Mouse (Mus musculus): ENCODE data around the gene Sec16b.

Sec16b gene

DNA sequence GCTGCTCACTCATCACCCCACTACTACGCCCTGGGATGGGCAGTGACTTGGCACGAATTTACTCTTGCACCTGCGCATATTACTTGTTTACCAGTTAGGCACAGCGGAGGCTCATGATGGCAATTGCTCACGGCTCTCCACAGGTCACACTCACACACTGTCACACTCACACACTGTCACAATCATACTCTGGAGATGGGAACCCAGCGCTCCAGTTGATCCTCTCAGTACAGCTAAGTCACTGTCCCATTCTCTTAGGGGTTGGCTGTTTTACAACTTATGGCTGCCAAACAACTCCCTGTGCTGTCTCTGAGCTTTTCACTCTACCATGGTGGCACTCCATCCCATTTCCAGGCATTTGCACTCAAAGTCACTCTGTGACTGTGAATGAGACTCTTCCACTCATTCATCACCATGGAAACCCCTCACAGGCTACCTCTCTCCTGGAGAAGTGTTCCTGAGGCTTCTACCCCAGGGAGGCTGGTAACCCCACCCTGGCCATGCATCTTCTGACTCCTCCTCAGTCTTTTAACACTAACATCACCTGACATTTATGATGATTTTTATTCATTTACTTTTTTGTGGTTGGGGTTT, 5.1 kb upstream of the Sec16b start:
- Histone ChIP-seq H3K4me3 (replicated peaks; ENCODE audit: low read length) (no peak overlapping the region), H3K9me3 (ENCODE audit: low read length) (peaks cover 11% of the 10 kb centered on the region), H3K4me1 (replicated peaks; ENCODE audit: low read depth, low read length) (no peaks in the 10 kb centered on the region), H3K36me3 (ENCODE audit: insufficient read depth, low read length) (no peaks in the 10 kb centered on the region), H3K27me3 (ENCODE audit: insufficient read depth, low read length) (no peaks in the 10 kb centered on the region)
- TF ChIP-seq NANOG (IDR thresholded peaks at IDR 0.05; ENCODE audit: borderline replicate concordance, low read length), result no peak
- no peak for TF ChIP-seq CTCF (conservative IDR thresholded peaks at IDR 0.05; ENCODE audit: low read length)
- TF ChIP-seq POU5F1 (IDR thresholded peaks at IDR 0.05; ENCODE audit: borderline replicate concordance, low read length), result no peak

DNA sequence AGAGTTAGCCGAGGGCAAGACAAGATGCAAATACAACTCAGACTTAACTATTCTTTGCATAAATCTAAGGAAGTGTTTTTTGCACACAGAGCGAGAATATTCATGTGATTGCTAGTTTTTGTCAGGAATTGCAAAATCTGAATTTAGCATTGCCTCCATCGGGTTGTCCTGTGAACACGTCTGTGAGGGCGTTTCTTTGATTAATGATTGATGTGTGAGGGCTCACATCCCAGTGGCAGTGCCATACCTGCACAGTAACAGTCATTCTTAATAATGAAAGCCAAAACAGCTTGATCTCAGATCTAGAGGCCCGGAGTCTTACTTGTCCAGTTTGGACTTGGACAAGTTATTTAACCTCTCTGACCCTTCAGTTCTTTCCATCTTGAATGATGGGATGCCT, 3.5 kb upstream of the Sec16b start:
- H3K9me3 ChIP-seq (ENCODE audit: low read length), result peaks cover 11% of the 10 kb centered on the region
- no peak for TF ChIP-seq NANOG (IDR thresholded peaks at IDR 0.05; ENCODE audit: borderline replicate concordance, low read length)
- TF ChIP-seq POU5F1 (IDR thresholded peaks at IDR 0.05; ENCODE audit: borderline replicate concordance, low read length), result no peak
- TF ChIP-seq CTCF (conservative IDR thresholded peaks at IDR 0.05; ENCODE audit: low read length), result no peak
- H3K27me3 ChIP-seq (ENCODE audit: insufficient read depth, low read length), result no peaks in the 10 kb centered on the region
- H3K4me3 ChIP-seq (replicated peaks; ENCODE audit: low read length), result no peak overlapping the region
- no peaks in the 10 kb centered on the region for H3K4me1 ChIP-seq (replicated peaks; ENCODE audit: low read depth, low read length)
- no peaks in the 10 kb centered on the region for H3K36me3 ChIP-seq (ENCODE audit: insufficient read depth, low read length)

DNA sequence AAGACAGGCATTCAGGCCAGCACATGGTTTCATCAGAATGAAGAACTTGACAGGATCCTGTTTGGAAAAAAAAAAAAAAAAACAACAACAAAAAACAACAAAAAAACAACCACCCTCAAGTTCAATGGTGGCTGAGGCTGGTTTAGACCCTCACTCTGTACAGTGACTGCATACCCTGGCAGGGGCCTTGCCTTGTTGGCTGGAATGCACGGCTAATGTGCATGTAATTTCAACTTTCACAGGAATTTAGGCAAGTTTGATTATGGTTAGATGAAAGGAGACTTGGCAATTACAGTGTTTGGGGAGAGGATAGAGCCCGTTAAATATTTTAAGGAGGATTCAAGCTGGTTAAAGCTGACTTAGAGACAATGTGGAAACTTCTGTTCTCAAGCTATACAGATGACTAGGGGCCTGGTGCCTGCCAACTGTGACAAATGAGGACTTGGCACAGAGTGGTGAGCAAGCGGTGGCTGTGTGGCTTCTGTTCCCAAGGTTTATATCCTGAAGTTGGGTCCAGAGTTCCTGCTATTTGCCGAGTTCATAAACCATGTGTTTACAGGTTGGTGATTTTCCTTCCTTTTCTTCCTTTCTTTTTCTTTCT, 567 bp downstream of the Sec16b start:
- H3K27me3 ChIP-seq (ENCODE audit: insufficient read depth, low read length), result no peaks in the 10 kb centered on the region
- no peaks in the 10 kb centered on the region for H3K4me1 ChIP-seq (replicated peaks; ENCODE audit: low read depth, low read length)
- no peak for TF ChIP-seq CTCF (conservative IDR thresholded peaks at IDR 0.05; ENCODE audit: low read length)
- TF ChIP-seq POU5F1 (IDR thresholded peaks at IDR 0.05; ENCODE audit: borderline replicate concordance, low read length), result no peak
- no peak for TF ChIP-seq NANOG (IDR thresholded peaks at IDR 0.05; ENCODE audit: borderline replicate concordance, low read length)
- peaks cover 16% of the 10 kb centered on the region for H3K9me3 ChIP-seq (ENCODE audit: low read length)
- no peaks in the 10 kb centered on the region for H3K36me3 ChIP-seq (ENCODE audit: insufficient read depth, low read length)
- H3K4me3 ChIP-seq (replicated peaks; ENCODE audit: low read length), result no peak overlapping the region

DNA sequence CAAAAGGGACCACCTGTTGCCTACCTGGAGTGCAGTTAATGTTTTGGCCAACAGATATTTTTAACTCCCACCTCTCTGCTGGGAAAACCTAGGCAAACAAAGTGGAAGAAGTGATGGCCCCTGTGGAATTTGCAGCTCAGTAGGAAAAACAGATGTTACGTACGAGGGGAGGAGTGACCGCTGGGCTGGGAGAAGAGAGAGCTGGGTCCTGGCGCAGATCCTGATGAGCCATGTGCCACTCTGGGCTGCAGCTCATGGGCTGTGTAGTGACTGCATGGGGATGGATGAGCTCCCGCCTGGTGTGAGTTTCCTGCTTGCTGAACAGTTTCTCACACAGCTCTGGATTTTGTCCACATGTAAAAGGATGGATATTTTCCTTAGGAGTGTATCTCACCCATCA, 1.3 kb downstream of the Sec16b start:
- Histone ChIP-seq H3K9me3 (ENCODE audit: low read length) (peaks cover 16% of the 10 kb centered on the region), H3K4me1 (replicated peaks; ENCODE audit: low read depth, low read length) (no peaks in the 10 kb centered on the region), H3K36me3 (ENCODE audit: insufficient read depth, low read length) (no peaks in the 10 kb centered on the region), H3K4me3 (replicated peaks; ENCODE audit: low read length) (no peak overlapping the region), H3K27me3 (ENCODE audit: insufficient read depth, low read length) (no peaks in the 10 kb centered on the region)
- TF ChIP-seq NANOG (IDR thresholded peaks at IDR 0.05; ENCODE audit: borderline replicate concordance, low read length), result no peak
- no peak for TF ChIP-seq POU5F1 (IDR thresholded peaks at IDR 0.05; ENCODE audit: borderline replicate concordance, low read length)
- TF ChIP-seq CTCF (conservative IDR thresholded peaks at IDR 0.05; ENCODE audit: low read length), result no peak

DNA sequence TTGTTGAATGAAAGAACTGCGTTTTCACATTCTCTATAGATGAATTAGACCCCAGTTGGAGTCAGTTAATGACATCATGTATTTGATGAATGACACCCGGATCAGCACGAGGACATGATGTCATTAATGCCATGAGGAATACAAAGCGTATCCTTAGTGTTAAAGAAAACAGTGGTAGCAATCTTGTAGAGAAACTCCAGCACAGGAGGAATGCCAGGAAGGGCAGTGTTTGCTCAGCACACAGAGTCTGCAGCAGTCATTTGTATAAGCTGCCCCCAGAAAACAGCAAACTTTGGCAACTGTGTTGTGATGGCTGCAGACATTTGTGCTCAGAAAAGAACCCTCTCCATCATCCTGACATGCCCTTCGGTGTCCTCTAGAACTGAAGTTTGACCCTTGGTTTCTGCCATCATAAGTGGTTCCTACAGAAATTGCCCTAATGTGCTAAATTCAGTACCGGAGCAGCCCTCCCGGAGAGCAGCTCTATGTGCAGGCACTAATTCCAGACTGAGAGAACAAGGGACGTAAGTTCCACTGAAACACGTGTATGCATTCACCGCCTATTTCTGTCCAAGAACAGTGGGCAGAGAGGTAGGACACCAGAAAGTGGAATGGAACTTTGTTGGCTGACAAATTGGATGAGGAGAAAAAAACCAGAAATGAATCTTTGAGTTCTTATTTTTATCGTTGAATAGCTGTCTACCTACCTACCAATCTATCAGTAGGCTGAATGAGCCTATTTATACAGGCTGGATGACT, 6.3 kb downstream of the Sec16b start:
- Histone ChIP-seq H3K4me1 (replicated peaks; ENCODE audit: low read depth, low read length) (no peaks in the 10 kb centered on the region), H3K27me3 (ENCODE audit: insufficient read depth, low read length) (no peaks in the 10 kb centered on the region), H3K4me3 (replicated peaks; ENCODE audit: low read length) (no peak overlapping the region), H3K36me3 (ENCODE audit: insufficient read depth, low read length) (no peaks in the 10 kb centered on the region), H3K9me3 (ENCODE audit: low read length) (peaks cover 32% of the 10 kb centered on the region)
- TF ChIP-seq POU5F1 (IDR thresholded peaks at IDR 0.05; ENCODE audit: borderline replicate concordance, low read length), result no peak
- TF ChIP-seq NANOG (IDR thresholded peaks at IDR 0.05; ENCODE audit: borderline replicate concordance, low read length), result no peak
- TF ChIP-seq CTCF (conservative IDR thresholded peaks at IDR 0.05; ENCODE audit: low read length), result no peak

DNA sequence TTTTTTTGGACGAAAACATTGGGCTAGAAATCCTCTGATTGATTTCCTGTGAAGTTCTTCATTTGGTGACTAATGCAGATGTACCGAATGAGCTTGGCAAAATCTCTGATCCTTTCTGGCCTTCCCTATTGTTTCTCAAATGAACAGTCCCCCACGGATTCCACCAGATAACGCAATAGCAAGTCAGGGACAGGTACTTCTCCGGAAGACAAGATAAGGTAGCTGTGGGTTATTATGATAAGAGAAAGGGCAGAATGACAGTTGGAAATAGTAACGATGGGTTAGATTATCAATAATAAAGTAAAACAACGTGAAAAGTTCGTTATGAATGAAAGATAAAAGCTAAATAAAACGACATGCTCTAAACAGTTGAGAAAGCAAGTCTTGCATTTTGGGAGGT, 7.0 kb downstream of the Sec16b start:
- TF ChIP-seq POU5F1 (IDR thresholded peaks at IDR 0.05; ENCODE audit: borderline replicate concordance, low read length), result no peak
- no peak for TF ChIP-seq NANOG (IDR thresholded peaks at IDR 0.05; ENCODE audit: borderline replicate concordance, low read length)
- TF ChIP-seq CTCF (conservative IDR thresholded peaks at IDR 0.05; ENCODE audit: low read length), result no peak
- no peaks in the 10 kb centered on the region for H3K4me1 ChIP-seq (replicated peaks; ENCODE audit: low read depth, low read length)
- H3K4me3 ChIP-seq (replicated peaks; ENCODE audit: low read length), result no peak overlapping the region
- no peaks in the 10 kb centered on the region for H3K36me3 ChIP-seq (ENCODE audit: insufficient read depth, low read length)
- H3K9me3 ChIP-seq (ENCODE audit: low read length), result peaks cover 39% of the 10 kb centered on the region
- H3K27me3 ChIP-seq (ENCODE audit: insufficient read depth, low read length), result no peaks in the 10 kb centered on the region

DNA sequence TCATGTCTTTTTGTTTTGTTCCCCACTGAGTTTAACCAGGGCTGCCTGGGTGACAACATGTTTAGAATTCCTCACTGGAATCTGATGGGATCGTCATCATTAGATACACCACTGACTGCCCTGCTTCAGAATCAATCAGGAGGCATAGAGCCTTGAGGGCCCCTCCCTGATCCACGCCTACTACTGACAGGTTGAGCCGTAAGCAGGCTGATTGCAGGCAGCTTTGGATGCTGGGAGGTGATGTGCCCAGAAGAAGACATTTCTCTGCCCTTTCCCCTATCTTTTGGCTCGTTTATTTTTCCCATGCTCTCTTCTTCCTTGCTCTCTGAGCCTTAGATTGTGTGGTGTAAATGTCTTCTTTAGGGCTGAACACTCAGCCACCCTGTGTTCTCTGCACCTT, 7.8 kb downstream of the Sec16b start:
- Histone ChIP-seq H3K36me3 (ENCODE audit: insufficient read depth, low read length) (no peaks in the 10 kb centered on the region), H3K9me3 (ENCODE audit: low read length) (peaks cover 47% of the 10 kb centered on the region), H3K4me1 (replicated peaks; ENCODE audit: low read depth, low read length) (no peaks in the 10 kb centered on the region), H3K27me3 (ENCODE audit: insufficient read depth, low read length) (no peaks in the 10 kb centered on the region), H3K4me3 (replicated peaks; ENCODE audit: low read length) (no peak overlapping the region)
- TF ChIP-seq POU5F1 (IDR thresholded peaks at IDR 0.05; ENCODE audit: borderline replicate concordance, low read length), result no peak
- no peak for TF ChIP-seq NANOG (IDR thresholded peaks at IDR 0.05; ENCODE audit: borderline replicate concordance, low read length)
- no peak for TF ChIP-seq CTCF (conservative IDR thresholded peaks at IDR 0.05; ENCODE audit: low read length)

DNA sequence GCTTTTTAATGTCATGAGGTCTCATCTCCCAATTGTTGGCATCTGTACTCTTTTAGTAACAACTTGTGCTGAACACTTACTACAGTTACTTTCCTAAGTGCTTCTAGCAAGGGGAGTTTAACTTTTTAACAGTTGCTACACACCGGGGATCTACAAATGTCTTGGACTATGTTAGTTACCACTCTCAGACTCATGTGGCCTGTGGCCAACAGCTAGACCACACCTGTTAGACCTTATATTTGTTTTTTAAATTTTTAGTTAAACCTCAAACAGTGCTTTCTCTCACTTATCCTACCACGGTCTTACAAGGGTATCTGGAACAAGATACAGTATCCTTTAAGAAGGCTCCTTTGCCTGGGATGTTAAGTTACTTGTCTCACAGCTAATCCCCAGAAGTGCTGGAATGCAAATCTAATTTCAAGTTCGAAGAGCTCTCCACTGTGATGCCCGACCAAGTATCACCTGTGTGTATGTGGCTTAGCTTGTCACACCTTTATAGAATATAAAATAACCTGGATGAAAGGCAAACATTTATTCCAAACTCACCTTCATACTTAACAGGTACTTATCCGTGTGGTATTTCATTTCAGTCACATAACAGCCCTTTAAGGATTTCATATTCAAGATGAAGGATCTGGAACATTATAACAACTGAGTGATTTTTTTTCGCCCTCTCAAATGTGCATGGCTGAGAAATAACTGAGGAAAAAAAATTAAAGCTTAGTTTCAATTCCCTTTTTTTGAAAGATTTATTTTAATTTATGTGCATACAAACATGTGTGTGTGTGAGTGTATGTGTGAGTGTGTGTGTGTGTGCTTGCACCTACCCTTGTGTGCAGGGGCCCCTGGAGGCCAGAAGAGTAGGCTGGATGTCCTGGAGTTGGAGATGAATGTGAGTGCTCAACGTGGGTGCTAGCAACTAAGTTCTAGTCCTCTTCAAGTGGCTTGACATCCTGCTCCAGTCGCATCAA, 10.6 kb downstream of the Sec16b start:
- no peaks in the 10 kb centered on the region for H3K4me1 ChIP-seq (replicated peaks; ENCODE audit: low read depth, low read length)
- no peaks in the 10 kb centered on the region for H3K27me3 ChIP-seq (ENCODE audit: insufficient read depth, low read length)
- H3K9me3 ChIP-seq (ENCODE audit: low read length), result peaks cover 58% of the 10 kb centered on the region
- TF ChIP-seq CTCF (conservative IDR thresholded peaks at IDR 0.05; ENCODE audit: low read length) (no peak), POU5F1 (IDR thresholded peaks at IDR 0.05; ENCODE audit: borderline replicate concordance, low read length) (no peak), NANOG (IDR thresholded peaks at IDR 0.05; ENCODE audit: borderline replicate concordance, low read length) (no peak)
- no peaks in the 10 kb centered on the region for H3K36me3 ChIP-seq (ENCODE audit: insufficient read depth, low read length)
- H3K4me3 ChIP-seq (replicated peaks; ENCODE audit: low read length), result no peak overlapping the region

All from E14TG2a.4 (cell line).